Mouse (Mus musculus): ENCODE data around the gene Itprid2. TPM values are rescaled to one million over a fixed set of nuclear protein-coding genes. Genes with fewer than 3 reads are reported as not detected.

The Itprid2 gene
- polyA plus RNA-seq, 1 experiment from 2014 or later, result 3.7 TPM

DNA sequence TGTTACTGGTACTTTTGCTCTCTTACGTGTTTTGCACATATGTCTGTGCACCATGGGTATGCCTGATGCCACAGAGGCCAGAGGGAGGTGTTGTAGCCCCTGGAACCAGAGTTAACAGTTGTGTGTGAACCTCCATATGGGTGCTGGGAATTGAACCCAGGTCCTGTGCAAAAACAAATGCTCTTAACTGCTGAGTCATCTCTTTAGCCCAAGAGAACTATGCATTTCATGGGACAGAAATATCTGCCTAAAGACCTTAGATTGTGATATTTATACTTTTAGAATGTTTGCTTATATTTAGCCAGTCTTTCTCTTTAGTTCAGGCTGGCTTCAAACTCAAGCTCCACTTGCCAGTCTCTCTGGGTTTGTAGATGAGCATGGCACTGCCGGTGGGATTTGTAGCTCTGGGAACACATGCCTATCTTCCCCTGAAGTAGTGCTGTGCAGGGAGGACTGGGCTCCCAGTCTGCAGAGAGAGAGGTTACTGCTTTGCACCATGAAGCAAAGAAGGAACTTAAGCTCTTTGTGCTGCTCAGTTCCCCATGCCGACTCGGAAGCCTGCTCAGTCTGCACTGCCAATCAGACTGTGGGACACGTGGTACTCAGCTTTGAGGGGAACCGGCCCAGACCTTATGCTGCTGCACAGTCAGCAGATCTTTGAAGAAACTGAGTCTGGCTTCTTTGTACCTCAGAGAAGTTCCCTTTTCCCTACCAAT is 18.1 kb downstream of the Itprid2 start:
- no peak for DNase-seq
- Histone ChIP-seq H3K9me3 (ENCODE audit: low read length) (no peaks in the 10 kb centered on the region), H3K36me3 (replicated peaks; ENCODE audit: insufficient read depth, low read length) (peaks cover 29% of the 10 kb centered on the region), H3K4me3 (ENCODE audit: low read depth, low read length) (no peak overlapping the region), H3K9ac (replicated peaks) (no peak overlapping the region), H3K4me1 (ENCODE audit: insufficient read depth) (peaks cover 6% of the 10 kb centered on the region), H3K27me3 (ENCODE audit: insufficient read depth, low read length) (no peaks in the 10 kb centered on the region), H3K27ac (ENCODE audit: low read depth) (0 out of 2 replicates have a peak overlapping the region, but pooled peaks have one; percentile 2), H3K4me2 (ENCODE audit: low read depth, low read length) (no peak overlapping the region)
- WGBS (ENCODE audit: insufficient replicate concordance), result 55% methylated on average over 6 of the region's 6 CpGs
- peak; percentile 71 for ATAC-seq
- TF ChIP-seq EP300 (IDR thresholded peaks at IDR 0.05; ENCODE audit: low read depth) (no peak), CTCF (IDR thresholded peaks at IDR 0.05; ENCODE audit: low read depth) (no peak)

DNA sequence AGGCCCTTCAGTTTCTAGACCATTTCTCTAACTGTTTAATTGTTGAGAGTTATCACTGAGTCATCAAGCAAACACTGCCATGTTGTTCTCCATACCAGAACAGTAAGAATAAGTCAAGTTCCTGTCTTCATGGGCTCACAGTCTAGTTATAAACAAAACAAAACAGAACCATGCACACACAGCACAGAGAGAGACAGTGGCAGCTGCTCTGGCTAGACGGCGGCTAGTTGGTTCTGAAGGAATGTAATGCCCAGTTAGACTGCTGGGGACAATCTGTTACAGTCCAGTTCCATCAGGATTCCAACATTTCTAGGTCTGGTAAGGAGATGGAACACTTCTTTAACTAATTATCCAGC is 18.6 kb downstream of the Itprid2 start:
- ATAC-seq (peak; percentile 38), DNase-seq (no peak)
- TF ChIP-seq EP300 (IDR thresholded peaks at IDR 0.05; ENCODE audit: low read depth), result no peak
- TF ChIP-seq CTCF (IDR thresholded peaks at IDR 0.05; ENCODE audit: low read depth), result no peak
- Histone ChIP-seq H3K36me3 (replicated peaks; ENCODE audit: insufficient read depth, low read length) (peaks cover 33% of the 10 kb centered on the region), H3K4me1 (ENCODE audit: insufficient read depth) (peaks cover 6% of the 10 kb centered on the region), H3K27me3 (ENCODE audit: insufficient read depth, low read length) (no peaks in the 10 kb centered on the region), H3K9ac (replicated peaks) (no peak overlapping the region), H3K4me2 (ENCODE audit: low read depth, low read length) (no peak overlapping the region), H3K4me3 (ENCODE audit: low read depth, low read length) (no peak overlapping the region), H3K27ac (ENCODE audit: low read depth) (no peak overlapping the region), H3K9me3 (ENCODE audit: low read length) (no peaks in the 10 kb centered on the region)
- 78% methylated on average over 2 of the region's 2 CpGs for WGBS (ENCODE audit: insufficient replicate concordance)

DNA sequence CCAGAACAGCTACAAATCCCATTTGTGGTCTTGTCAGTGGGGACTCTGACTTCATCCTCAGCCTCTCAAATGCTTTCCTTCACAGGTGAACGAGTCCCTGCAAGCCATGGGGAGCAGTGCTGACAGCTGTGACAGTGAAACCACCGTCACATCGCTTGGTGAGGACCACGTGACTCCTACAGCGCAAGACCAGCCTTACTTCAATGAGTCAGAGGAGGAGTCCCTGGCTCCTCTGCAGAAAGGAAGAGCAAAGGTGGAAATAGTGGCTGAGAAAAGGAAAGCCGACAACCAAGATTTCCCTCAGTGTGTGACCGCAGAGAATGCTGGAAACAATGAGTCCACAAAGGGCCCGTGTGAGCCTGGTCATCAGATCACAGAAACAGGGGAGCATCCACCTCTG is 21.9 kb downstream of the Itprid2 start:
- Histone ChIP-seq H3K27me3 (ENCODE audit: insufficient read depth, low read length) (no peaks in the 10 kb centered on the region), H3K9ac (replicated peaks) (no peak overlapping the region), H3K9me3 (ENCODE audit: low read length) (no peaks in the 10 kb centered on the region), H3K4me2 (ENCODE audit: low read depth, low read length) (no peak overlapping the region), H3K27ac (ENCODE audit: low read depth) (no peak overlapping the region), H3K4me1 (ENCODE audit: insufficient read depth) (peaks cover 6% of the 10 kb centered on the region), H3K4me3 (ENCODE audit: low read depth, low read length) (no peak overlapping the region), H3K36me3 (replicated peaks; ENCODE audit: insufficient read depth, low read length) (peaks cover 52% of the 10 kb centered on the region)
- WGBS (ENCODE audit: insufficient replicate concordance), result 83% methylated on average over 8 of the region's 8 CpGs
- TF ChIP-seq EP300 (IDR thresholded peaks at IDR 0.05; ENCODE audit: low read depth) (no peak), CTCF (IDR thresholded peaks at IDR 0.05; ENCODE audit: low read depth) (no peak)
- DNase-seq, result no peak
- no peak for ATAC-seq

DNA sequence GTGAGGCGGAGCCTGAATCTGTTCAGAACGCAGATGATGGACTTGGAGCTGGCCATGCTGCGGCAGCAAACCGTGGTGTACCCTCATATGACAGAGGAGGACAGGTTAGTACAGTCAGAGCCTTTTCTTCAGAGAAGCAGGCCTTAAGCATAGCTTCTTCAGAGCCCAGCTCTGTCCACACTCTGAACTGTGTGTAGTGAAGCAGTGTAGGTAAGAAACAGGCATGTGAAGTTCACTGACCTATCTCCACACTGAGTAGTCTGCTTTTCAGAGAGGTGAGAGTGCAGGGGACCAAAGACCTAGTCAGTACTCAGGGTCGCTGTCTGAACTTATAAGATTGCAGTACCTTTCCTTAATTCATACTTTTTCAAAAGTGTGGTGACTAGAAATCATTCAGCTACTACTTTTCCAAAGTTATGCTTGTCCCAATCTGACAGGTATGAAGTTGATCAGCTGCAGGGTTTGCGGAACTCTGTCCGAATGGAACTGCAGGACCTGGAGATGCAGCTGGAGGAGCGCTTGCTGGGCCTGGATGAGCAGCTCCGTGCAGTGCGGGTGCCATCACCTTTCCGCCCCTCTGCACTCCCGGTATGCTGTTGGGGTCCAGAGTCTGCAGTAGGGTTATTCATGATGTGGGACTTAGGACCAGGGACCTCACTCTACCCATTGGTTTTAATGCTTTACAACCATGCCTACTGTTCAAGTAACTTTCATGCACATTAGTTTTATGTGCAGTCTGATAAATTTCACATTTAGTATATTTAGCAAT is 25.4 kb downstream of the Itprid2 start:
- no peak for DNase-seq
- Histone ChIP-seq H3K9me3 (ENCODE audit: low read length) (no peaks in the 10 kb centered on the region), H3K4me1 (ENCODE audit: insufficient read depth) (no peaks in the 10 kb centered on the region), H3K4me2 (ENCODE audit: low read depth, low read length) (no peak overlapping the region), H3K9ac (replicated peaks) (no peak overlapping the region), H3K36me3 (replicated peaks; ENCODE audit: insufficient read depth, low read length) (peaks cover 63% of the 10 kb centered on the region), H3K27ac (ENCODE audit: low read depth) (no peak overlapping the region), H3K4me3 (ENCODE audit: low read depth, low read length) (no peak overlapping the region), H3K27me3 (ENCODE audit: insufficient read depth, low read length) (no peaks in the 10 kb centered on the region)
- 92% methylated on average over 12 of the region's 12 CpGs for WGBS (ENCODE audit: insufficient replicate concordance)
- TF ChIP-seq EP300 (IDR thresholded peaks at IDR 0.05; ENCODE audit: low read depth), result no peak
- TF ChIP-seq CTCF (IDR thresholded peaks at IDR 0.05; ENCODE audit: low read depth), result no peak
- ATAC-seq, result no peak

DNA sequence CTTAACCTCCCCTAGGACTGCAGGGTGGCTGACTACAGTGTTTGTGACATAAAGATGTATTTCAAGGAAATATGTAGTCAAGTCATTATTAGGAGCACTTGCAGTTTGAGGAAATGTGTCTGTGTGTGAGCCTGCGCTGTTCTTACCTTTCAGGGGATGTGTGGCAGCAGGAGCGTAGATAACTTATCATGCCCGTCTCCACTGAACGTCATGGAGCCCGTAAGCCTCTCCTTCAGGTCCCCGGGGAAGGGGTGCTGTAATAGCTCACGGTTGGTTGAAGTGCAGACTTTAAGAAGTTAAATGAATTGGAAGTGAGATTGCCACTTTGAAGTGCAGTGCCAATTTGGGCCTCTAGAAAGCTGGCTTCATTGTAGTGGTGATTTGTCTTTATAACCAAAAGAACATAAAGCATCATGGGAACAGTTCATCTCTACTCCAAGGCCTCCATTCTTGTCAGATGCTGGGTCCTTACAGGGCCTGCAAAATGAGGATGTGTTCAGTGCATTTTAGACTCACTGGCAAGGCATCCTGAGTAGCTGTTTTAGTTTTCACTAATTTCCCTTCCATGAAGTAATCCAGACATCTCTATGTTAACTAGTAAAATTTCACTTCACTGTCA is 26.4 kb downstream of the Itprid2 start:
- ATAC-seq, result no peak
- Histone ChIP-seq H3K9ac (replicated peaks) (no peak overlapping the region), H3K4me1 (ENCODE audit: insufficient read depth) (no peaks in the 10 kb centered on the region), H3K27me3 (ENCODE audit: insufficient read depth, low read length) (no peaks in the 10 kb centered on the region), H3K9me3 (ENCODE audit: low read length) (no peaks in the 10 kb centered on the region), H3K27ac (ENCODE audit: low read depth) (no peak overlapping the region), H3K4me3 (ENCODE audit: low read depth, low read length) (no peak overlapping the region), H3K36me3 (replicated peaks; ENCODE audit: insufficient read depth, low read length) (peaks cover 60% of the 10 kb centered on the region), H3K4me2 (ENCODE audit: low read depth, low read length) (no peak overlapping the region)
- no peak for DNase-seq
- TF ChIP-seq EP300 (IDR thresholded peaks at IDR 0.05; ENCODE audit: low read depth) (no peak), CTCF (IDR thresholded peaks at IDR 0.05; ENCODE audit: low read depth) (no peak)
- WGBS (ENCODE audit: insufficient replicate concordance), result 76% methylated on average over 7 of the region's 7 CpGs

Measured in liver, postnatal 0 days (tissue).